Mouse (Mus musculus) kidney, postnatal 0 days (tissue): ENCODE measurements around the gene Kif16b. TPM values are rescaled to one million over a fixed set of nuclear protein-coding genes. Genes with fewer than 3 reads are reported as not detected.

Source experiments
- ATAC-seq: fragments of 200-750 bp; cut with Nextera tagmentation; replicated peaks from 2 replicates; pipeline ENCODE4 v1.8.0; 2017; ENCODE audit warnings: low read depth, moderate number of reproducible peaks, moderate TSS enrichment, moderate library complexity; ENCODE audit not compliant: low FRiP score
- DNase-seq: peaks from one replicate; pipeline ENCODE4 v3.0.0-alpha.2; 2016; ENCODE audit warnings: low spot score
- H3K27ac ChIP-seq: fragments of 300-500 bp; sonication (generic); 2 replicates; pipeline ENCODE4 v1.5.1; 2014; ENCODE audit warnings: mild to moderate bottlenecking
- H3K27me3 ChIP-seq: fragments of 300-500 bp; sonication (generic); 2 replicates; pipeline ENCODE4 v1.6.1; 2014; ENCODE audit warnings: low read length, mixed read lengths; ENCODE audit not compliant: insufficient read depth
- H3K36me3 ChIP-seq: fragments of 300-500 bp; sonication (generic); 2 replicates; pipeline ENCODE4 v1.6.1; 2014; ENCODE audit warnings: low read length, mixed read lengths; ENCODE audit not compliant: insufficient read depth
- H3K4me1 ChIP-seq: fragments of 300-500 bp; sonication (generic); replicated peaks from 2 replicates; pipeline ENCODE4 v1.6.1; 2014; ENCODE audit warnings: antibody characterized with exemption, low read length, mixed read lengths; ENCODE audit not compliant: insufficient read depth
- H3K4me2 ChIP-seq: fragments of 300-500 bp; sonication (generic); 2 replicates; pipeline ENCODE4 v1.6.1; 2014; ENCODE audit warnings: mild to moderate bottlenecking, low read length, moderate library complexity, mixed read lengths
- H3K4me3 ChIP-seq: fragments of 300-500 bp; sonication (generic); replicated peaks from 2 replicates; pipeline ENCODE4 v1.5.1; 2014; ENCODE audit warnings: low read depth, low read length
- H3K9ac ChIP-seq: fragments of 300-500 bp; sonication (generic); 2 replicates; pipeline ENCODE4 v1.6.1; 2014; ENCODE audit warnings: low read depth, low read length
- H3K9me3 ChIP-seq: fragments of 300-500 bp; sonication (generic); replicated peaks from 2 replicates; pipeline ENCODE4 v1.6.1; 2016; ENCODE audit warnings: low read length, inconsistent platforms, mixed read lengths
- CTCF ChIP-seq: IDR thresholded peaks from 2 replicates; pipeline ENCODE4 v1.5.1; 2016; ENCODE audit warnings: antibody characterized with exemption, low read depth, mild to moderate bottlenecking, moderate library complexity
- WGBS: fragments of 180-500 bp; shearing (Covaris S2); extraction: QIAGEN DNeasy Blood & Tissue Kit; methylation state at CpG from one replicate; pipeline ENCODE4 v1.1.7; 2014; 5-methylcytosine and 5-hydroxymethylcytosine counted together
- polyA plus RNA-seq: library from polyadenylated mRNA; unstranded; fragments of >200 nt; fragmentation: Nextera tagmentation; extraction: Ambion mirVana; gene quantifications from 2 replicates; pipeline ENCODE4 v1.2.1, GENCODE M21; 2015

Kif16b gene
- polyA plus RNA-seq, 1 experiment from 2014 or later, result 18.9 TPM

- peak overlapping the region; percentile 36; the same call in 1 of the 2 replicates for H3K27ac ChIP-seq
- H3K36me3 ChIP-seq, result no peaks in the 10 kb centered on the region
- H3K9ac ChIP-seq, result no peak overlapping the region
- WGBS, result 61% methylated on average over 2 of the region's 2 CpGs
- ATAC-seq (peak; percentile 79), DNase-seq (peak; percentile 18)
- H3K4me3 ChIP-seq, result no peak overlapping the region
- no peak overlapping the region for H3K4me2 ChIP-seq
- H3K4me1 ChIP-seq, result peaks cover 5% of the 10 kb centered on the region; the same call in 1 of the 2 replicates
- H3K27me3 ChIP-seq, result no peaks in the 10 kb centered on the region
- no peaks in the 10 kb centered on the region for H3K9me3 ChIP-seq
- no peak for TF ChIP-seq CTCF
Measured at GRCm38 (mm10) chr2:142629523-142630312, 271.6 kb downstream of the Kif16b start.

GRCm38 (mm10) chr2:142625756-142626155 lies 275.6 kb downstream of the Kif16b start:
- H3K36me3 ChIP-seq, result no peaks in the 10 kb centered on the region
- H3K9ac ChIP-seq, result no peak overlapping the region
- no peak overlapping the region for H3K4me3 ChIP-seq
- H3K27me3 ChIP-seq, result no peaks in the 10 kb centered on the region
- no peaks in the 10 kb centered on the region for H3K9me3 ChIP-seq
- peaks cover 5% of the 10 kb centered on the region; the same call in 1 of the 2 replicates for H3K4me1 ChIP-seq
- TF ChIP-seq CTCF, result no peak
- no peak for ATAC-seq
- no peak for DNase-seq
- no peak overlapping the region for H3K27ac ChIP-seq
- WGBS, result 85% methylated on average over 4 of the region's 4 CpGs
- no peak overlapping the region for H3K4me2 ChIP-seq

GRCm38 (mm10) chr2:142625101-142625500 lies 276.2 kb downstream of the Kif16b start:
- Histone ChIP-seq H3K4me2 (no peak overlapping the region), H3K9me3 (no peaks in the 10 kb centered on the region), H3K27ac (no peak overlapping the region), H3K27me3 (no peaks in the 10 kb centered on the region), H3K9ac (no peak overlapping the region), H3K36me3 (no peaks in the 10 kb centered on the region), H3K4me1 (peaks cover 5% of the 10 kb centered on the region; the same call in 1 of the 2 replicates), H3K4me3 (no peak overlapping the region)
- no peak for ATAC-seq
- peak; percentile 61 for DNase-seq
- no peak for TF ChIP-seq CTCF
- 22% methylated on average over 3 of the region's 3 CpGs for WGBS

GRCm38 (mm10) chr2:142624254-142624653 lies 277.1 kb downstream of the Kif16b start:
- Histone ChIP-seq H3K9ac (no peak overlapping the region), H3K9me3 (no peaks in the 10 kb centered on the region), H3K36me3 (no peaks in the 10 kb centered on the region), H3K4me1 (peaks cover 2% of the 10 kb centered on the region; the same call in 1 of the 2 replicates), H3K4me2 (no peak overlapping the region), H3K27me3 (no peaks in the 10 kb centered on the region), H3K27ac (no peak overlapping the region), H3K4me3 (no peak overlapping the region)
- DNase-seq (no peak), ATAC-seq (no peak)
- 82% methylated on average over 2 of the region's 2 CpGs for WGBS
- TF ChIP-seq CTCF, result no peak

- H3K4me1 ChIP-seq, result no peaks in the 10 kb centered on the region
- no peak overlapping the region for H3K9ac ChIP-seq
- H3K27ac ChIP-seq, result no peak overlapping the region
- no peak for DNase-seq
- H3K4me2 ChIP-seq, result no peak overlapping the region
- WGBS, result 88% methylated on average over 4 of the region's 4 CpGs
- ATAC-seq, result no peak
- H3K4me3 ChIP-seq, result no peak overlapping the region
- no peaks in the 10 kb centered on the region for H3K27me3 ChIP-seq
- no peak for TF ChIP-seq CTCF
- H3K9me3 ChIP-seq, result no peaks in the 10 kb centered on the region
- no peaks in the 10 kb centered on the region for H3K36me3 ChIP-seq
Measured at GRCm38 (mm10) chr2:142621152-142621551, 280.2 kb downstream of the Kif16b start.

- Histone ChIP-seq H3K27me3 (no peaks in the 10 kb centered on the region), H3K4me3 (no peak overlapping the region), H3K4me2 (no peak overlapping the region), H3K9me3 (no peaks in the 10 kb centered on the region), H3K4me1 (no peaks in the 10 kb centered on the region), H3K9ac (no peak overlapping the region), H3K36me3 (no peaks in the 10 kb centered on the region), H3K27ac (no peak overlapping the region)
- no peak for TF ChIP-seq CTCF
- ATAC-seq, result no peak
- DNase-seq, result no peak
Measured at GRCm38 (mm10) chr2:142619926-142620325, 281.4 kb downstream of the Kif16b start.
